ENCODE assay signal across 22 mouse cellular contexts in genomic region chr10:5504761-5505160, GRCm38 (mm10). TPM values are rescaled to one million over a fixed set of nuclear protein-coding genes. Genes with fewer than 3 reads are reported as not detected.
DNase-seq lines count a peak whose midpoint lies in the region; ATAC-seq and TF ChIP-seq lines count a peak whose summit lies in the region.
"Had no signal": no experiment of that assay in that cellular context is flagged by ENCODE, and none has a peak within 500 bp of the region (broad histone marks: within the 10 kb centered on the region; RNA-seq: fewer than 3 reads in every experiment).

No protein-coding gene starts in this region.

- no peak for TF ChIP-seq CTCF in midbrain, postnatal 0 days (IDR thresholded peaks at IDR 0.05)

- no peaks in the 10 kb centered on the region for H3K27me3 ChIP-seq in midbrain, postnatal 0 days (ENCODE audit: insufficient read depth, low read length)
- H3K27me3 ChIP-seq in midbrain, embryonic 16.5 days (ENCODE audit: control insufficient read depth, insufficient read depth, low read depth, low read length), result no peaks in the 10 kb centered on the region
- H3K27me3 ChIP-seq: embryonic facial prominence, embryonic 15.5 days; heart, embryonic 12.5 days; hindbrain, embryonic 15.5 days; Patski had no signal

- peak; percentile 26 for DNase-seq in midbrain, postnatal 0 days (ENCODE audit: low spot score)
- DNase-seq in cerebellum, adult 8-10 months, result peak; percentile 79
- DNase-seq in cerebellum, postnatal 14 days, result peak; percentile 79 to 84
- DNase-seq in left cerebral cortex, adult 11 months (ENCODE audit: low spot score), result no peak
- no peak for DNase-seq in layer of hippocampus, postnatal 10 days (ENCODE audit: low spot score in 2 of 2)
- no peak for DNase-seq in layer of hippocampus, postnatal 25 days (ENCODE audit: extremely low spot score in 1 of 2, low spot score in 1 of 2)
- DNase-seq: adrenal gland, adult 2 months; adrenal gland, postnatal 25 days; embryo, embryonic 11 days; gastrocnemius, adult 2 months; gastrocnemius, postnatal 25 days; heart, postnatal 36 days had no signal

- H3K9ac ChIP-seq in midbrain, postnatal 0 days (replicated peaks; ENCODE audit: low read length, poor library complexity, severe bottlenecking), result no peak overlapping the region
- H3K9ac ChIP-seq in midbrain, embryonic 16.5 days (ENCODE audit: low read depth, low read length), result no peak overlapping the region
- H3K9ac ChIP-seq: embryonic facial prominence, embryonic 15.5 days; heart, embryonic 12.5 days; hindbrain, embryonic 15.5 days had no signal

- H3K9me3 ChIP-seq in midbrain, postnatal 0 days (ENCODE audit: low read length), result no peaks in the 10 kb centered on the region
- H3K9me3 ChIP-seq in midbrain, embryonic 16.5 days (replicated peaks; ENCODE audit: control insufficient read depth, low read length, poor library complexity, severe bottlenecking), result no peaks in the 10 kb centered on the region
- H3K9me3 ChIP-seq: embryonic facial prominence, embryonic 15.5 days; forebrain, embryonic 10.5 days; heart, embryonic 12.5 days; hindbrain, embryonic 15.5 days had no signal

- no peak for ATAC-seq in midbrain, postnatal 0 days (ENCODE audit: low FRiP score)
- ATAC-seq in midbrain, embryonic 16.5 days, result no peak
- ATAC-seq: activated CD4-positive, CD25-positive, alpha-beta regulatory T cell, adult 4 months; forebrain, embryonic 14.5 days; intestine, embryonic 16.5 days; Patski had no signal

- no peak overlapping the region for H3K27ac ChIP-seq in midbrain, postnatal 0 days (ENCODE audit: low read depth, low read length)
- no peak overlapping the region for H3K27ac ChIP-seq in midbrain, embryonic 16.5 days (ENCODE audit: low read length)
- H3K27ac ChIP-seq: embryonic facial prominence, embryonic 15.5 days; forebrain, embryonic 10.5 days; gastrocnemius, adult 2 months; hindbrain, embryonic 15.5 days had no signal

- 79% methylated on average over 3 of the region's 3 CpGs for WGBS in midbrain, postnatal 0 days
- 74% methylated on average over 3 of the region's 3 CpGs for WGBS in midbrain, embryonic 16.5 days

- H3K4me1 ChIP-seq in midbrain, postnatal 0 days (ENCODE audit: insufficient read depth, low read length), result no peaks in the 10 kb centered on the region
- H3K4me1 ChIP-seq in midbrain, embryonic 16.5 days (ENCODE audit: control insufficient read depth, insufficient read depth, low read length), result no peaks in the 10 kb centered on the region
- H3K4me1 ChIP-seq: embryonic facial prominence, embryonic 15.5 days; forebrain, embryonic 10.5 days; heart, embryonic 12.5 days; hindbrain, embryonic 15.5 days had no signal

- H3K36me3 ChIP-seq in midbrain, postnatal 0 days (ENCODE audit: insufficient read depth, low read length), result no peaks in the 10 kb centered on the region
- no peaks in the 10 kb centered on the region for H3K36me3 ChIP-seq in midbrain, embryonic 16.5 days (ENCODE audit: control insufficient read depth, insufficient read depth, low read length)
- H3K36me3 ChIP-seq: embryonic facial prominence, embryonic 15.5 days; forebrain, embryonic 10.5 days; heart, embryonic 12.5 days; hindbrain, embryonic 15.5 days had no signal

- H3K4me3 ChIP-seq in midbrain, postnatal 0 days (ENCODE audit: low read depth, low read length), result no peak overlapping the region
- no peak overlapping the region for H3K4me3 ChIP-seq in midbrain, embryonic 16.5 days (ENCODE audit: low read depth, low read length)
- H3K4me3 ChIP-seq: embryonic facial prominence, embryonic 15.5 days; erythroblast, embryonic 14.5 days; forebrain, embryonic 10.5 days; gastrocnemius, adult 2 months; heart, embryonic 12.5 days; hindbrain, embryonic 15.5 days had no signal

- H3K4me2 ChIP-seq in midbrain, postnatal 0 days (ENCODE audit: low read depth, low read length, poor library complexity, severe bottlenecking), result no peak overlapping the region
- no peak overlapping the region for H3K4me2 ChIP-seq in midbrain, embryonic 16.5 days (ENCODE audit: low read length)
- H3K4me2 ChIP-seq: embryonic facial prominence, embryonic 15.5 days; heart, embryonic 12.5 days; hindbrain, embryonic 15.5 days had no signal

RNA-seq across cellular contexts. Expression of gene Syne1, which starts 46.5 kb away (rescaled TPM):
- total RNA-seq in midbrain, postnatal 0 days (2014; rRNA removed), result 99.3 and 107 TPM in 2 replicates
- 15.1 and 18.6 TPM in 2 replicates for polyA plus RNA-seq in midbrain, postnatal 0 days (2015; fragmentation: Nextera tagmentation; extraction: Ambion mirVana)
- polyA plus RNA-seq in midbrain, embryonic 16.5 days (2015; fragmentation: Nextera tagmentation; extraction: Ambion mirVana), result 16.3 and 19.6 TPM in 2 replicates
- total RNA-seq in layer of hippocampus, postnatal 10 days (2021), result 100 to 1,000 TPM; 126 to 137 TPM
- 100 to 1,000 TPM; 241 to 279 TPM for total RNA-seq in layer of hippocampus, postnatal 25 days (2021)

Comparison
In these comparisons a context has a peak if more than half of its experiments do, and no peak if none do; other contexts are left out.
1. DNase-seq: peak in midbrain, postnatal 0 days (single experiment), cerebellum, adult 8-10 months (single experiment) and cerebellum, postnatal 14 days (2 of 2); none in left cerebral cortex, adult 11 months (single experiment), layer of hippocampus, postnatal 10 days (0 of 2) and layer of hippocampus, postnatal 25 days (0 of 2).